Mouse (Mus musculus): ENCODE measurements around the gene Rnf217. TPM values are rescaled to one million over a fixed set of nuclear protein-coding genes. Genes with fewer than 3 reads are reported as not detected.

The Rnf217 gene
- polyA plus RNA-seq, 1 experiment from 2014 or later: 1.9 TPM

- 84% methylated on average over 2 of the region's 2 CpGs for WGBS
- H3K4me2 ChIP-seq (replicated peaks; ENCODE audit: low read depth): no peak overlapping the region
- no peaks in the 10 kb centered on the region for H3K9me3 ChIP-seq (ENCODE audit: control insufficient read depth)
- H3K27ac ChIP-seq (ENCODE audit: low read depth, low read length): no peak overlapping the region
- H3K9ac ChIP-seq (ENCODE audit: low read depth, low read length): no peak overlapping the region
- no peak overlapping the region for H3K4me3 ChIP-seq (ENCODE audit: low read depth, low read length)
- H3K4me1 ChIP-seq (replicated peaks; ENCODE audit: control insufficient read depth, insufficient read depth, low read length): no peaks in the 10 kb centered on the region
- no peaks in the 10 kb centered on the region for H3K36me3 ChIP-seq (ENCODE audit: control insufficient read depth, insufficient read depth)
- H3K27me3 ChIP-seq (replicated peaks; ENCODE audit: control insufficient read depth, insufficient read depth, low read length): no peaks in the 10 kb centered on the region
- no peak for ATAC-seq
- TF ChIP-seq CTCF (IDR thresholded peaks at IDR 0.05; ENCODE audit: low read depth): no peak
These were observed 112.1 kb downstream of the Rnf217 start for GRCm38 (mm10) chr10:31496931-31497330.

- no peak for TF ChIP-seq CTCF (IDR thresholded peaks at IDR 0.05; ENCODE audit: low read depth)
- Histone ChIP-seq H3K9ac (ENCODE audit: low read depth, low read length) (no peak overlapping the region), H3K4me2 (replicated peaks; ENCODE audit: low read depth) (no peak overlapping the region), H3K27me3 (replicated peaks; ENCODE audit: control insufficient read depth, insufficient read depth, low read length) (no peaks in the 10 kb centered on the region), H3K9me3 (ENCODE audit: control insufficient read depth) (no peaks in the 10 kb centered on the region), H3K4me1 (replicated peaks; ENCODE audit: control insufficient read depth, insufficient read depth, low read length) (no peaks in the 10 kb centered on the region), H3K36me3 (ENCODE audit: control insufficient read depth, insufficient read depth) (no peaks in the 10 kb centered on the region), H3K4me3 (ENCODE audit: low read depth, low read length) (no peak overlapping the region), H3K27ac (ENCODE audit: low read depth, low read length) (no peak overlapping the region)
- WGBS: 74% methylated on average over 3 of the region's 3 CpGs
- no peak for ATAC-seq
These were observed 113.2 kb downstream of the Rnf217 start for GRCm38 (mm10) chr10:31495826-31496225.

GRCm38 (mm10) chr10:31494296-31494695 lies 114.7 kb downstream of the Rnf217 start:
- no peaks in the 10 kb centered on the region for H3K27me3 ChIP-seq (replicated peaks; ENCODE audit: control insufficient read depth, insufficient read depth, low read length)
- H3K9me3 ChIP-seq (ENCODE audit: control insufficient read depth): no peaks in the 10 kb centered on the region
- no peak overlapping the region for H3K4me2 ChIP-seq (replicated peaks; ENCODE audit: low read depth)
- H3K4me1 ChIP-seq (replicated peaks; ENCODE audit: control insufficient read depth, insufficient read depth, low read length): no peaks in the 10 kb centered on the region
- H3K9ac ChIP-seq (ENCODE audit: low read depth, low read length): no peak overlapping the region
- H3K36me3 ChIP-seq (ENCODE audit: control insufficient read depth, insufficient read depth): no peaks in the 10 kb centered on the region
- no peak overlapping the region for H3K4me3 ChIP-seq (ENCODE audit: low read depth, low read length)
- WGBS: 42% methylated on average over 1 of the region's 1 CpGs
- H3K27ac ChIP-seq (ENCODE audit: low read depth, low read length): no peak overlapping the region
- no peak for TF ChIP-seq CTCF (IDR thresholded peaks at IDR 0.05; ENCODE audit: low read depth)
- peak; percentile 88 for ATAC-seq

- Histone ChIP-seq H3K9ac (ENCODE audit: low read depth, low read length) (no peak overlapping the region), H3K4me1 (replicated peaks; ENCODE audit: control insufficient read depth, insufficient read depth, low read length) (no peaks in the 10 kb centered on the region), H3K27ac (ENCODE audit: low read depth, low read length) (no peak overlapping the region), H3K9me3 (ENCODE audit: control insufficient read depth) (no peaks in the 10 kb centered on the region), H3K27me3 (replicated peaks; ENCODE audit: control insufficient read depth, insufficient read depth, low read length) (no peaks in the 10 kb centered on the region), H3K4me3 (ENCODE audit: low read depth, low read length) (no peak overlapping the region), H3K36me3 (ENCODE audit: control insufficient read depth, insufficient read depth) (no peaks in the 10 kb centered on the region), H3K4me2 (replicated peaks; ENCODE audit: low read depth) (no peak overlapping the region)
- ATAC-seq: no peak
- no peak for TF ChIP-seq CTCF (IDR thresholded peaks at IDR 0.05; ENCODE audit: low read depth)
- 52% methylated on average over 10 of the region's 10 CpGs for WGBS
These were observed 141.7 kb downstream of the Rnf217 start for GRCm38 (mm10) chr10:31467043-31467898.

GRCm38 (mm10) chr10:31465840-31466541 lies 143.0 kb downstream of the Rnf217 start:
- no peak overlapping the region for H3K4me2 ChIP-seq (replicated peaks; ENCODE audit: low read depth)
- WGBS: 78% methylated on average over 6 of the region's 6 CpGs

GRCm38 (mm10) chr10:31465424-31465823 lies 143.6 kb downstream of the Rnf217 start:
- H3K4me1 ChIP-seq (replicated peaks; ENCODE audit: control insufficient read depth, insufficient read depth, low read length): no peaks in the 10 kb centered on the region

More at GRCm38 (mm10) chr10:31465840-31466541, 143.0 kb downstream of the Rnf217 start:
- no peak overlapping the region for H3K27ac ChIP-seq (ENCODE audit: low read depth, low read length)
- H3K9me3 ChIP-seq (ENCODE audit: control insufficient read depth): no peaks in the 10 kb centered on the region
- TF ChIP-seq CTCF (IDR thresholded peaks at IDR 0.05; ENCODE audit: low read depth): peak; percentile 84
- H3K27me3 ChIP-seq (replicated peaks; ENCODE audit: control insufficient read depth, insufficient read depth, low read length): no peaks in the 10 kb centered on the region
- H3K4me3 ChIP-seq (ENCODE audit: low read depth, low read length): no peak overlapping the region
- H3K9ac ChIP-seq (ENCODE audit: low read depth, low read length): no peak overlapping the region
- no peaks in the 10 kb centered on the region for H3K4me1 ChIP-seq (replicated peaks; ENCODE audit: control insufficient read depth, insufficient read depth, low read length)
- no peaks in the 10 kb centered on the region for H3K36me3 ChIP-seq (ENCODE audit: control insufficient read depth, insufficient read depth)
- no peak for ATAC-seq

More at GRCm38 (mm10) chr10:31465424-31465823, 143.6 kb downstream of the Rnf217 start:
- no peak for TF ChIP-seq CTCF (IDR thresholded peaks at IDR 0.05; ENCODE audit: low read depth)
- no peak for ATAC-seq
- Histone ChIP-seq H3K4me2 (replicated peaks; ENCODE audit: low read depth) (no peak overlapping the region), H3K9me3 (ENCODE audit: control insufficient read depth) (no peaks in the 10 kb centered on the region), H3K27me3 (replicated peaks; ENCODE audit: control insufficient read depth, insufficient read depth, low read length) (no peaks in the 10 kb centered on the region), H3K27ac (ENCODE audit: low read depth, low read length) (no peak overlapping the region), H3K9ac (ENCODE audit: low read depth, low read length) (no peak overlapping the region), H3K4me3 (ENCODE audit: low read depth, low read length) (no peak overlapping the region), H3K36me3 (ENCODE audit: control insufficient read depth, insufficient read depth) (no peaks in the 10 kb centered on the region)
- WGBS: 55% methylated on average over 4 of the region's 4 CpGs

Data from intestine, postnatal 0 days (tissue).